Mouse (Mus musculus): ENCODE results near the gene Sox30.
A peak's percentile ranks its signal among the peaks of the same experiment; 100 is the strongest.

Sox30 gene

GRCm38 (mm10) chr11:46056770-46057411, 76.8 kb downstream of the Sox30 start:
- peak; percentile 29 to 48 for DNase-seq

DNA sequence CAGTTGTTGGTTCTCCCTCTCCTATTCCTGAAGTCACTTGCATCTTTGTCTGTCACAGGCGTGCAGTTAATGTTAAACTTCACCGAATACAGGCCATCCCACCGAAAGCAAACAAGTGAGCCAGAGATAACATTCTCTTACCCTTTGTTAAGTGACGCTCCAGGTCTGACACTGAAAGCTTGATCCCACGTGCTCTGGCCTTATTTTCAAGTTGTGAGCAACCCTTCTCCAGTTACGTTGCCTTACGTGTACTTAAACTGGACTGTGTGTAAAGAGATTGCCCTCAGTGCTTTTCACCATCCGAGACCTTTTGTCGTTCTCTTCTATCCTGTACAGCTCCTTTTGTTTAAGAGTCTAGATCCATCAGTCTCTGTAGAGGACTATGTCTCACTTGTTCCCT, 77.9 kb downstream of the Sox30 start:
- DNase-seq = no peak

DNA sequence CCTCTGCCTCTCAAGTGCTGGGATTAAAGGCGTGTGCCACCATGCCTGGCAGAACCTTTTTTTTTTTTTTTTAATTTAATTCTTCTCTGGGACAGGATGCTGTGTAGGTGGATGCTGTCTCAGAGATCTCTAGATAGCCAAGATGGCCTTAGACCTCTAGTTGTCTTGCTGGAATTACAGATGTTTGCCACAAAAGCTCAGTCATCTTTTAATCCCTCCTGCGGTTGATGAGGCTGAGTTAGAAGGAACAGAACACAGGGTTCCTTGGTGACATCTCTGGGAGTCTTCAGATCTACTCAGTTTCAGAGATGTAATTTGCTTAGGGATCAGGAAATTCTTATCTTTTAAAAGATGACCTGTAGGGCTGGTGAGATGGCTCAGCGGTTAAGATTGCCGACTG, 78.8 kb downstream of the Sox30 start:
- DNase-seq = no peak

DNA sequence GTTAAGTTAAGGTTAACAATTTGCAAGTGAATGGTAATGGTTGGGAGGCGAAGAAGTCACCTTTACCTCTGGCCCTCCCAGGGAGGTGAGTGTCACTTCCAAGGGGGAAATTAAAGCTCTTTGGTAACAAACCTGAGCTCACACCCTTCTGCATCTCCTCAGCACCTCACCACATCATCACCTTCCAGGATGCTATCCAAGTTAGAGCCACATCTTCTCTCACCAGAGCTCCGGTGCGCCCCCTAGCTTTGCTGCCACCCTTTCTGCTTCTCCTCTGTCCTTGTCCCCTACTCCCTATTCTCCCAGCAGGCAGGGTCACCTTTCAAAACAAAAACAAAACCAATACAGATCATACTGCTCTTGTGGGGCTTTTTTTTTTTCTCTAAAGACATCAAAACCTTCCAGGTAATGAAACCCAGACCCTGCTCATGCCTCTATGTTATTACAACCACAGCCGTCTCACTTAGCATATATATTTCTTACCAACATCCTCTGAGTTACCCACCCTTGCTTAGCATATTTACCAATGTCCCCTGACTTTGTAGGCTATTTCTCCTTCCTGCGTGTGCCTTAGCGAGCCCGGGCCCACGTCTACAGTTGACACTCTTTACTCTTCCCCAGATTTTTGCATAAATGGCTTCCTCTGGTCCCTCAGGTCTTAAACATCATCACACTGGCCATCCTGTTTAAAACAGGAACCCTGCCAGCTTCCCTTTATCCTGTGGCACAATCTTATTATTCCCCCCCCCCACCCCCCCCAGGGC, 80.0 kb downstream of the Sox30 start:
- DNase-seq = peak in 1 of 2 experiments; percentile 33

- DNase-seq = no peak
Measured at GRCm38 (mm10) chr11:46060651-46061020, 80.5 kb downstream of the Sox30 start.

DNA sequence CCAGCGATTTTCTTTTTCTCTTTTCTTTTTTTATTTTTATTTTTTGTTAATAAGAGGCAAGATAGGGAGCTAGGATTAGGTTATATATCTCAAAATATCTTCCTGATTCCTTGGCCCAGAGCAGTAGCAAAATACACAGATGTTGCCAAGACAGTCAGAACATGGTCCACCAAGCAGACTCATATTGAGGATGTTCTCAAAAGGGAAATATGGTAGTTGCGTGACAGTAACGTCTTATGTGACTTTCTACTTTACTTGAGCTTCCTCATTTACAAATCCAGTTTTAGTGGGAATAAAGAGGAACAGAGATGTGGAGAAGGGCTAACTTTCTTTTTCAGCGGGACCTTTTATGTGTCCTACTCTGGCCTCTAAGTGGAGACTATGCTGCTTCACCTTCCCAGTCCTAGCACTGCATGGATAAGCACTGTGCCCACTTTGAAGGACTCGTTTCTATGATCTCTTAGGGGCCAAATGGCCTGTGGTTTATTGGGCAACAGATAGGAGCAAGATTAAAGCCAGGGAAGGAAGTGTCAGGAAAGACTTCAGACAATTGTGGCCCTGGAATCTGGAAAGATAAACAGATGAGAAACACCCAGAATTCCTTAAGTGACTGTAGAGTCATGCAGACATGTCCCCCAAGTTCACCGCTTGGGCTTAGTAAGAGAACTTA, 81.8 kb downstream of the Sox30 start:
- DNase-seq = no peak

DNA sequence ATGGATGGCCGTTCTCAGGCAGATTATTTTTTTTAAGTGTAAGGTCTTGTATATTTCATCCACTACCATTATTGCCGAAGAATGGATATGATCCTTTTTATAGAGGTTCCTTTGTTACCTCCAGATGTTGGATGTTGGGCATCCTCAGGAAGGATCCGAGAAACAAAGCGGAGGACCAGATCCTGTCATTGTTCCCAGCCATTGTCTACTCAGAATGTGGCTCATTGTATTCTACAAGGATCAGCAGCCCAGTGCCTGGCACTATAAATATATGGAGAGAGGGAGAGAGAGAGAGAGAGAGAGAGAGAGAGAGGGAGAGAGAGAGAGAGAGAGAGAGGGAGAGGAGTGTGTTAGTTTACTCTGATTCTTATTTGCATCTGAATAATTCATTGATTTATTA, 82.5 kb downstream of the Sox30 start:
- DNase-seq = no peak

- peak; percentile 47 to 62 for DNase-seq
Measured at GRCm38 (mm10) chr11:46062993-46063731, 83.1 kb downstream of the Sox30 start.

GRCm38 (mm10) chr11:46064767-46065166, 84.7 kb downstream of the Sox30 start:
- peak; percentile 70 to 73 for DNase-seq

DNA sequence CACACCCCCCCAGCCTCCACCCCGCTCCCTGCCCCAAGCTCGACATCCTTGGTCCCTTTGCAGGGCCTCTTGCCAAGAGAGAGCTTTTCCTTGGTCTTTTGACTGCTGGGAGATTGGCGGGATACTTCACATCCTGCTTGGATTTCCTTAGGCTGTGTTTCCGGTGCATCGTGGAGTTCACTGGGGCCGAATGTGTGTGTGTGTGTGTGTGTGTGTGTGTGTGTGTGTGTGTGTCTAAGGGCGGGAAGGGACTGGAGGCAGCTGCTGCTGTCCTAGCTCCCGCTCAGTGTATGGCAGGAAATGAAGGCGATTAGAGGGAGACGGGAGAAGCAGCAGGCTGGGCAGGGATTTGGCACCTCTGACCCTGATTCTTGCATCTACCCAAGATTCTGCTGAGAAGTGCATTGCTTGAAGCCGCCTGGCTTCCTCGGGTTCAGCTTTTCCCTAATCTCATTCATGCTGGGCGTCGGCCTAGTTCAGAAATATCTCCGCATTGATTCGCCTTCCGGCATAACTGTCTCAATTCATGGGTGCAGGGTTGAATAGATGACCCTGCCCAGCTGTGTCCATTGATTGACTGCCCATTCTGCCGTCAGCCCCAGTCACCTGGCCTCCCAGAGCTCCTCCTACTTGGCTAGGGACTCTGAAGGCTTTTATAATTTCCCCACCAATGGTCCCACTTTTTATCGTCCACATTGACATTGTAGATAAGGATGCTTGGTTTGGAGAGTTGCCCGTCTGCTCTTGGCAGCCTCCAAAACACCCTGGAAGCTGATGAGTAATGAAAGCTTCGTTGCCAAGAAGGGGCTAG, 85.3 kb downstream of the Sox30 start:
- peak; percentile 80 to 88 for DNase-seq

Measured in kidney, postnatal 25 days (tissue).